Mouse (Mus musculus): ENCODE measurements at regions not wholly inside any gene's neighbourhood (a gene's known extent, or its start where the extent isn't known, plus 50 kb on each side); places are given as distances from the start of the nearest gene placed in this dataset.

DNA sequence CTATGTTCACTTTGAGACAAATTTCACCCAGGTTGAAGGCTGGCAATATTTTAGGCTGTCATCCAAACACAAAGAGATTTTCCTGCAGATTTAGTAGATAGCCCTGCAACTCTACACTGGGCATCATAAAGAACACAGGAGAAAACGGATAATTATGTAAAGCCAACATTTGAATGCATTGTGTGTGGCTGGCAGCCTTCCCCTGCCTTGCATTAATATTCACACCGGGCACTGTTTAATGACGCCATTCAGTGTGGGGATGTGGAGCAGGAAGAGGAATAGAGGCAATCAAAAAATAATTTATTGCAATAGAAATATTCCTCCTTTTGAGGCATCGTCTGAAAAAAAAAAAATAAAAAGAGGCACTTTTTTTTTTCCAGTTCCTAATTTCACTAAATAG is 105.7 kb downstream of the Samd5 start:
- DNase-seq (ENCODE audit: low spot score in 2 of 2) = no peak

DNA sequence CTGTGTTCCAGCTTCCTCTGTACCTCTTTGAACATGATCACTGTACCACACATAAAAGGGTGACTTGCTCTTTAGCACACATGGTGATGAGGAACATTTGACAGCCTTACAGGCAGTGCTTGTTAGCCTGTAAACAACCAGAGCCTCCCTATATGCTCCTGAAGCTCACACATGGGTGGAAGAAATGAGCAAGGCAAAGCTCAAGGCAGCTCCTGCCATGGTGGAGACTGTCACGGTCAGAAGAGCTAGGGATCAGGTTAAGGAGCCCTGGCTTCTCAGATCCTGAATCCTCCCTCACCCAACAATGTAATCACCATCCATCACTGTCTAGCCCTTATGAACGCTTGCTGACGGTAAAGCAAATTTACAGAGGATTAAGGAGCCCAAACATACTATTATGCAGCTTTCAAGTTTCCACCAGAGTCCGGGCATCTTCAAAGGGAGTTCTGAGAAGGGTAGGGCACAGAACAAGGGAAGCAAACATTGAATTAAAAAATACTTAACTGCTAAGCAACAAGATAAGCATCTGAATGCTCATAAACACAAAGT is 117.4 kb downstream of the Samd5 start:
- no peak for DNase-seq (ENCODE audit: low spot score in 2 of 2)

DNA sequence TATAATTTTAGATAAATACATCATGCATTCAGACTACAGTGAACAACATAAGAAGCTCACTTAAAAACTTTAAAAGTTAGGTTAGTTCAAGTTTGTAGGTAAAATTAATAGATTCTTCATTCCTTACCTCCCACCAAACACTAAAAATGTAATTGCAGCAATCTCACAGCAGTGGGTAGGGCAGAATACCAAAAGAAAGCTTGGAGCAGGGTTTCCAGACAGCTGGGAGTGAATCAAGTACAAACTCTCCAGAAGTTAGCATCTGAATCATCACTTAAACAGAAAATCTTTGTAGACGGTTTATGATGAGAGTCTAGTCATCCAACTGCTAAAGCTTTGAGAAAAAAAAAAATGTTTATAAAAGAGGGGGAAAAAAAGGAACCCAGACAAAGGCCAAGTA is 117.9 kb downstream of the Samd5 start:
- DNase-seq (ENCODE audit: low spot score in 2 of 2) = no peak

DNA sequence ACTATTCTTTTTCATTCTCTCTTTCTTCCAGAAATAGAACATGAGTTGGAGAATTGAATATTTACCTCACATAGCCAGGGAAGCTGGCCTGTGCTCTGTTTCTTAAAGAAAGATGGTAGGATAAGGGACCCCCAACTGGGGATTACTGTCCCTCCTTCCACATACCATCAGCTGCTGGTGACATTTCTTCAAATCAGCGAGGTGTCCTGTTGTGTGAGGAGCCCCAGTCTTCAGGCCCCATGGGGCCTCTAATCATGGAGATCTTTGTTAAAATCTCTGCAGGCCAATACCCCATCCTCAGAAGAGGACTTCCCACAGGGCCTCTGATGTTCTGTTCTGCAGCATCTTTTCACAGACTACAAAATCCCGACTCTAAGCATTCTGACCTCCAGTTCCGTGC is 121.1 kb downstream of the Samd5 start:
- no peak for DNase-seq (ENCODE audit: low spot score in 2 of 2)

DNA sequence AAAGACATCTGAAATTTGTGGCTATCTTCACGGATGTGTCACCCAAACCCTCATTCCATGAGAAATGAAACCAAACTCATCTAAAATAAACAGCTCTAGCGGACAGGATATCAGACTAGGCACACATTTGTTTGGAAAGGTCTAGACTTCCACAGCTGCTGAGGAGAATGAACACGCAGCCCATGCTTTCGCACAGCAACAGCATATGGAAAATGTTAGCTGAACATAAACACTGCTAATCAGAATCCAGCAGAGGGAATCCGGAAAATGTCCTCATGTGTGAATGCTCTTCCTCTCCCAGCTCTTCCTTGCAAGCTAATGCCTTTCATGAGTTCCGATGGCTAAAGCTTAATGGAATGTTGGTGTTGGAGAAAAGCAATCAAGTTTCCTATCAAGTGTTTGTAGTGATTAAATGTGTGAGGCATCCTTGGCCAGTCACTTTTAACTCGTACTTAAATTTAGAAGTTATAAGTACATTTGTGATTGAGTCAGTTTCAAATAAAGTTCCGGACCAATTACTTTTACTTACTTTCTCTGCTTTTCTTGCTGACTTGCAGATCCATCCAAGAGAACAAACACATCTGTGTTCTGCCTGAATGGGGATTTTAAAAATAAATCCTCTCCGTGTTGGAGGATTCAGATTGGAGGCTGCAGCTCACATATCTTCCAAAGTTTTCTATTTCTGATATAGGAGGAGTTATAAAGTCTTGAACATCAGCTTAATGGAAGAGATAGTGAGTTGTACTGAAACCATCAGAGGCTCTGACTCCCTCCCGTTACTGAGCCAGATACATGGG is 124.9 kb downstream of the Samd5 start:
- DNase-seq (ENCODE audit: low spot score in 2 of 2) = no peak

DNA sequence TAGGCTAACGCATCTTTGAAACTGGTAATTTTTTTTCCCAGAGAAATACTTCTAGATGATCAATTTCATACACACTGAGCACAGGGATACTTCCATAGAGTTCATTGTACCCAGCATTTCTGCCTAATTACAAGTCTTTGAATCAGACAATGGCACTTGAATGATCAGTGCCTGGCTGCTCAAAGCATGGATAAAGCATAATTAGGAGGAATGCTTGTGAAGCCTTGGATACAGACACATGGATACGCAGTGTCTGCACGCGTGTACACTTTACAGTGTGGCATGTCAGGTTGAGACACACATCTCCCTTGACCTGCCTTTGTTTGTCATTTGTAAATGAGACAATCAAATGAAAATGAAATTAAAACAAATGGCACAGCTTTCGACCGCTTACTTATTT is 129.2 kb downstream of the Samd5 start:
- no peak for DNase-seq (ENCODE audit: low spot score in 2 of 2)

DNA sequence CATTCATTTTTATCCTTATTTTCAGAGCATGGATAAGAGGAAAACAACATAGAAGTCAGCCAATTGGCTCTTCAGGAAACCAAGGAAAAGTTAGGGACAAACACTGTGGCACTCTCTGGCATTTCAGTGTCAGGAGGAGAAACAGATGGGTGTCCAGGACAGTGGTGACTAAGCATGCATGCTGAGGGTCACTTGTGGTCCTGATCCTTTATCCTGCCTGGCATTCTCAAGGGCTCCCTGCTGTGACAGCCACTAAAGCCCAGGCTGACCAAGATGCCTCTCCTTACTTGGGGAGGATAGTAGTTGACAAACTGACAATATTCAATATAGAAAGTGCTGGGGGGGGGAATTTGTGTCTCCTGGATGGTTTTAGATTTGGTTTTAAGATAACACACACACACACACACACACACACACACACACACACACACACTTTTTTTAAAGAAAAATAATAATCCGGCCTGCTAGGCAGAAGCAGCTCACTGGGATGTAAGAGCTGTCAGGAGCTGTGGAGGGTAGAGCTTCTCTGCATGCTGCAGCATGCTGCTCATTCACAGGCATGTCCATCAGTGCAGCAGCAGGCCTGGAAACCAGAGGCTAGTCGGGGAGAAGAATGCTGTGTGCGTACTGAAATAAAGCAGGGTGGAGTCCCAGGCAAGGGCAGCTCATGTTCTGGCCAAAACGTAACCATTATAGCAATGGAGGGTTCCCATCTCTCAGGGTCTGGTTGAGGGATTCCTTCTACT is 130.8 kb downstream of the Samd5 start:
- no peak for DNase-seq (ENCODE audit: low spot score in 2 of 2)

DNA sequence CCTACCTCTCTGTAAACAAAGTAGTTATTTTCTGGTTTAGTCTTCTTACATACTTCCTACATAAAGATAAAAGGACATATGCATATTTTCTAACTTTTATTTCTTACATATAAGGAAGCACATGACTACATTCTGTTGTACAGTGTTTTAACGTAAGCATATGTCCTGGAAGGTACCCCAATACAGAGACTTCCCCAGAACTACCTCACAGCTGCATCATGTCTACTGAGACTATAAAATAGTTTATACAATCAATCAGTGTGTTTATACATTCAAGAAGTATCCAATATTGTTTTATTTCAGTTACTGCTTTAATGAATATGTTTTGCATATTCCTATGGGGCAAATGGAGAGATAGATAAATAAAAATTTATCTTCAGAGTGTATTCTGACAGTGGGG is 133.4 kb downstream of the Samd5 start:
- DNase-seq (ENCODE audit: low spot score in 2 of 2) = no peak

DNA sequence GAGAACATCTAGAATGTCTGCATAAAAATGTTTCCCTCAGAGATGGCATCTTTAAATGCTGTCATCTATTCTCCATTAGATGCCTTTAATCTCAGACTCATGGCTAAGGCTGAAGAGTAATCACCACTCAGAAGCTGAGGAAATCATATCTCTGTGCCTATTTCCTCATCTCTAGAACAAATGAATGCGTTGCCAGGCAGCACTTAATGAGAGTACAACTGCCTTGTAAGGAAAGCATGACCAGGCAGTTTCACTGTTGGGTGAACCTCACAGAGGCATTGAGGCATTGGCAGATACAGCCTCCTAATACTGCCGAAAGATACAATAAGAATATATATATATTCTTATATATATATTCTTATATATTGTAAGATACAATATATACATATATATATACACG is 137.3 kb downstream of the Samd5 start:
- DNase-seq (ENCODE audit: low spot score in 2 of 2) = no peak

DNA sequence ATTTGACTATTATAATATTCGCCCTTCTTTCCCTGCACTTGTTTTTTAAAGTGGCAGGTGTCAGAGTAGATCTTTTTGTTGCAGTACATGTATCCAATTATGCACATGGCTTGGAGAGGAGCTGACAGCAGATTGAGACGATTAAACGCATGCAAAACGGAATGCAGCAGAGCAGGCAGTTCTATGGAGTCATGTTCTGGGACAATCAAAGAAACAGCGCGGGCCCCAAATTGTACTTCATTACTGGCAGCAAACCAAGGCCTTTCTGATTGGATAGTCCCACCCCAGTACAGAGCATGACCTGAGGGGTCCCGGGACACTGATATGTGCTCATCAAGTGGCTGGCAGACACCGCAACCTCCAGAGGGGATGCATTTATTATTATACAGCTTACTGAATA is 140.5 kb downstream of the Samd5 start:
- no peak for DNase-seq (ENCODE audit: low spot score in 2 of 2)

DNA sequence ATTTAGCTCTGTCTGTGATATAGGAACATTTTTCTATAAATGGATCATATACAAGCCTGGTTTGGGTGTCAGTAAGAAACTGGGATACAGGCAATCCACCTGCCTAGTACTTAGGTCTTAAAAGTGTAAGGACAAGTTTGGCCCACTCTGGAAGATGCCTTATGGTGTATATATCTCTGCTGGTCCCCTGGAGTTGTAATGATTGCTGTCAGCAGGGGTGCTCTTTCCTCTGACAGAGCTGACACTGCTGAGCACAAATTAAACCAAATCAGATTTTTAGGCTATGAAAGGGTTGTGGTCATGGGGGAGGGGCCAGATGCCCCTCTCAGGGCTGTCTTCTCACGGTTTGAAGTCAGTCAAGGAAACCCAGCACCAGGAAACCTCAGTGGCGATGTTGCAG is 141.7 kb downstream of the Samd5 start:
- no peak for DNase-seq (ENCODE audit: low spot score in 2 of 2)

DNA sequence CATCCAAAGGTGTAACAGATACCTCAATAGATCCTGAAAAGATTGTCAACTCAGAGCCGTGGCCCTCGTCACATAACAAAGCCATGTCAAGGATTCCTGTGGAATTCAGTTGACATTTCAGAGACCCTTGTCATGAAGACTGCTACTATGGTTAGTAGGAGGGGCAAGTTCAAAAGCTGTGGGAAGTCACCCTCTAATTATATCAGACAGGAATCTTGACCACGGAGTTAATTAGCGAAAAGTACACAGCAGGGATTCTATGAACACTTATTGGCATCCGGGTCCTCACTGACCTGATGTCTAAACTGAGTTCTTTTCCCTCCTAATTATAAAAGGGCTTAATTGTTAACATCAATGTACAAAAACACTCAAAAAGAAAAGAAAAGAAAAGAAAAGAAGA is 143.1 kb downstream of the Samd5 start:
- DNase-seq (ENCODE audit: low spot score in 2 of 2) = no peak

DNA sequence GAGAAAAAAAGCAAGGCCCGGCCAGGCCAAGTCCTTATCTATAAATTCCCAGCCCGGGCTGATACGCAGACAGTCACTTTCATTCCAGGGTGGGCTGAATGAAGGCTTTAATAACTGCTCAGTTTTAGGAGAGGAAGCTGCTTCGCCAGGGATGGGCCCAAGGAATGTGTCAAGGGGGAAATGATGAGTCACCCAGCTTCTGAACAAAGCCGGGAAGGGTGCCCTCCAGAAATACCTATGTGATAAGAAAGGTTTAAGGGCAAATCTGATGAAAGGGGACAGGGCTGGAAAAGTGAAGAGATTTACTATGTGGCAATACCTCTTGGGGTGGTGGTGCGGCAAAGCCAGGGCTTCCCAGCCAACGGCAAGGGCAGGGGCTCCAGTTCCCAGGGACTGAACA is 145.6 kb downstream of the Samd5 start:
- no peak for DNase-seq (ENCODE audit: low spot score in 2 of 2)

DNA sequence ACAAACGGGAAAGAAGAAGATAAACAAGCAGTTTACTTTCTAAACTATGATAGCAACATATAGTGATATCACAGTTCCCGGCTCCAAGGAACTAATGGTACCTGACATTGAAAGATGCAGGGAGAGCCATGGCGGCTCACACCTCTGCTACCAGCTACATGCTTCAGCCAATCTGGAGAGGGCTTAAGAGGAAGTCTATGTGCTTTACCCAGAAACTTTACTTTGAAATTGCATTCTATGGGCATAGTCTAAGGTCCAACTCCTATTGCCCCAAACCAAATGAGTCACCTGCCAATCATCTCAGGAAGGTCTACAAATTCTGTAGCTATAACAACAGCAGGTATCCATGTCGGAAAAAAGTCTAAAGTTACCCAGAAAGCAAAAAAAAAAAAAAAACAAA is 146.9 kb downstream of the Samd5 start:
- no peak for DNase-seq (ENCODE audit: low spot score in 2 of 2)

DNA sequence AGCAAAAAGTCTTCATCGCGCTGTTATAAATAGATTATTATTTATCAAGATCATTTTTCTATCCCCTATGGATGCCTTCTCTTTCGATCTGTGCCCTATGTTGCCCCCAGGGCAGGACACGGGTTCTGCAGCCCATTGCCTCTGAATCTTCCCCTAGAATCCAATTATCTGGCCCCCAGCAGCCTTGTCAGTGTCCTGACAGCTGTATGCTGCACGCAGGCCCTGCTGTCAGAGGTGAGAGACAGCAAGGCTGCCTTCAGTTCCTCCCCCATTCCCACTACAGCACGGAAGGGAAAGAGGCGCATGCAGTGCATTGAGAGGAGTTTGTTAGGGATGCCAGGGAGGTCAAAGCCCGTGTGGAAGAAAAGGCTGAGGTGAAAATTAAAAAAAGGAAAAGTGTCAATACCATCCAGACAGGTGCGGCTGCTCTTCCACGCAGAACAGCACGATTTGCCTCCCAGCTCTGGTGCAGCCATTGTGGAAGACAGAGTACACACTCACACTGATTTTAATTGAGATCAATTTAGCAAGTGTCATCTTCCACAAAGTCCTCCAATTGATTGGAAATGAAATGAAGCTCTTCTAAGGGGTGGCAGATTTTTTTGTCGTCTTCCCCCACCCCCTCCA is 165.1 kb downstream of the Samd5 start:
- DNase-seq (ENCODE audit: low spot score in 2 of 2) = no peak

DNA sequence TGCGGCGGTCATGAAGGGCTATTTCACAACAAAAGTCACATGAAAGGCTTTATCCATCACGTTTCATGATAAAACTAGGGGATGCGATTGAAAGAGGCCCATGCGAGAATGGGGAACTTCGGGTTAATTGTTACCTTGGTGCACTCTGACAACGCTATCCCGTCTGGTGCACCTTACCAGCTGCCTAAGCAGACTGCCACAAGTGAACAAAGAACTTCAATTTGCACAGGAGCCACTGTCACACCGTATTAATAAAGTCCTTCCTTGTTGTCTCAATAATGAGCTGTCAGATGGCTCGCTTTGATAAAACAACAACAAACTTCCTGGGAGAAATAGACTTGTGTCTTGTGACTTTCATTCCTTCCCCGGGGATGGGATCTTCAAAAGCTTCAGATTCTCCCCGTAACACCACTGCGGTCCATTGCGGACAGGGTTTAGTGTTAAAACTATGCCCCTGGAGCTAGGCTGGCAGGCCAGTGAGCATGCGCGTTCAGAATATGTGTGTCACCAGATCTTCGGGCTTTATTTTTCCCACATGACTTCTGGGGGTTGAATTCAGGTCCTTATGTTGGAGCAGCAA is 165.8 kb downstream of the Samd5 start:
- no peak for DNase-seq (ENCODE audit: low spot score in 2 of 2)

DNA sequence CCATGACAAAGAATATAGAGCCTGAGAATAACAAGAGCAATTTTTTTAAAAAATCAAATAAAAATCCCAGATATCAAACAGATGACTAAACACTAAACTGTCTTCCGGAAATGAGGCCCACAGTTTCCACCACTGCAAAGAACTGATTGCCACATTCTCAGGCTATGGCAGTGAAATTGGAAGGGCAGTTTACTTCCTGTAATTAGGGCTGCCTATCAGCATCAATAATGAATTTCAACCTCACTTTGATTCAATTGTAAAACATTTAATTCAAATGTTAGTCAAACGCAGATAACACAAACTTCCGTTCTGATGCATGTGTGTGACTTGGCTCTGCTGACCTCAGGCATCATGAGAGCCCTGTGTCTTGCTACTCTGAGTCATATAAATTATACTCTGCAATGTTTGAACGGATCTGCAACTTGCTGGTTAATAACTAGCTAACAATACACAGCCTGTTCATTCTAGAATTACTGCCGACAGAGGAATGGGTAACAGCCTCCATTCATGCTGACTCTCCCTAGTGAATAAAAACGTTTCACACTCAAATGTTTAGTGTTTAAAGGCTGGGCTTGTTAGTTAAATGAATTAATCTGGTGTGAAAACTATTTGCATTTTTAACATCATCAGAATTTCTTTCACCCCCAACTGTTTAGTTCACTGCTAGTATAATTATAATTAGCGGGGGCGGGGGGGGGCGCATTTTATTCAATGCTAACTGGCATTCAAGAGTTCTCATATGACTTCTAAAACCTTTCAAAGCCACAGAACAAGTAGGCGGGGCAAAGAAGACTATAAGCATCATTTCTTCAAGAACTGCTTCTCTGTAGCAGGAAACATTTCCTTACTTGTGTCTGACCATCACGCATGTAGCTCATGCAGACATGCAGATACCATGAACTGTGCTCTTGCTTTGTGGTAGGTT is 171.2 kb downstream of the Samd5 start:
- DNase-seq (ENCODE audit: low spot score in 2 of 2) = no peak

DNA sequence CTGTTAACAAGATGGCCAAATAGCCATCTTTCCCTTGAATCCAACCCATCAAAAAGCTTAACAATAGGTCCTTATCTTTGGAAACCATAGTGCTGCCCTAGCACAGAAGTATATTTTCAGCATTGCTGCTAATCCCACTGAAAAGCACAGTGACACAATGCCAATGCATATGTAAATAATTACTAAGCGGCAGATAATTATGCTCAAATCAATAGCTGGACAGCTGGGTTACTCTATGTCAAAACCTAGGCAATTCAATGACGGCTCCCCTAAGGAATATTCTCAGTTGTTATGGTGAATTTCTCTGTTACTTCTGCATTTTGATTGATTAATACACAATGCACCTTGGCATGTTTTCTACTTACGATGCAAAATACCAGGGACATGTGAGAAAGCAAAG is 176.5 kb downstream of the Samd5 start:
- no peak for DNase-seq (ENCODE audit: low spot score in 2 of 2)

DNA sequence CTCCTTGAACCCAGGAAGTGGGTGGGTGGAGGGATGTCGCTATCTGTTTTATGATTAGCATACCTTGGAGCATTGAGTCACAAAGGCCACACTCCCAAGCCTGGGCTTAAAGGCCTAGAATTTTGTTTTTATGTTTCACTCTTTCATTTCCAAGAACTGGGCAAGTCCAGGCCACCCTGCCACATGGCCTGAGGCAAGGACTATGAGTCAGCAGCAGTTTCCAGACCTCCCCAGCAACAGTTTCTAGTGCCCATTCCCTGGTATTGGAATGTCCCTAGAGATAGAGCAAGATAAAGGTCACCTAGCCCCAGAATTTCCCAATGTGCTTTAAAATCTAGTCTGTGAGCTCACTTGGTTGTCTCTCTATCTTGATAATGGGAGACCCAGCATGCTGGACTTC is 178.0 kb downstream of the Samd5 start:
- no peak for DNase-seq (ENCODE audit: low spot score in 2 of 2)

DNA sequence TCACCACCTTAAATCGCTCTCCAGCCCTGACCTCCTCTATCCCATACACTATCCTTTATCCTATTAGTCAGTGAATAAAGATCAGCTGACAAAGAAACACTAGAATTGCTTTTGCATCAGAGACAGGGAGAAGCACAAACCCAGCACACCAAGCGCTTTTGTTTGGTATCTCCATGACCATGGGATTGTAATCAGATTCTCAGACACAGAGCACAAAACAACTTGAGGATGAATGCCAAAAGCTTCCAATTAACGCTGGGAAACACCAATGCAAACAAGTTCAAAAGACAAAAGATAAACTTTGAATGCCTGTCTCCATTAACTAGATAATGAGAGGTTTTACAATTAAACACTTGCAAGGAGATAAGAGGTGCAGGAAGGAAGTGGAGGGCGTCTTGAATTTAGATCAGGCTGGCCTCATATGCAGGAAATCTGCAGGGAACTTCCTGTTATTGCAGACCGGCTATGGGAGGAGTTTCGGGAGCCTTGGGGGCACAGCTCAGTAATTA is 179.8 kb downstream of the Samd5 start:
- DNase-seq (ENCODE audit: low spot score in 2 of 2) = no peak
